Mouse (Mus musculus): ENCODE measurements at regions not wholly inside any gene's neighbourhood (a gene's known extent, or its start where the extent isn't known, plus 50 kb on each side); places are given as distances from the start of the nearest gene placed in this dataset.

GRCm38 (mm10) chr15:52565449-52565851 is 1319.3 kb upstream of the Gm7489 start:
- DNase-seq (ENCODE audit: low read depth, low spot score), result no peak

GRCm38 (mm10) chr15:52570256-52570655 is 1314.5 kb upstream of the Gm7489 start:
- DNase-seq (ENCODE audit: low read depth, low spot score), result no peak

GRCm38 (mm10) chr15:52577614-52578013 is 1307.1 kb upstream of the Gm7489 start:
- no peak for DNase-seq (ENCODE audit: low read depth, low spot score)

- DNase-seq (ENCODE audit: low read depth, low spot score), result no peak
Observed at GRCm38 (mm10) chr15:52589391-52589790, 1295.3 kb upstream of the Gm7489 start.

GRCm38 (mm10) chr15:52599511-52599910 is 1285.2 kb upstream of the Gm7489 start:
- no peak for DNase-seq (ENCODE audit: low read depth, low spot score)

GRCm38 (mm10) chr15:52599957-52600356 is 1284.7 kb upstream of the Gm7489 start:
- no peak for DNase-seq (ENCODE audit: low read depth, low spot score)

- DNase-seq (ENCODE audit: low read depth, low spot score), result no peak
Observed at GRCm38 (mm10) chr15:52639790-52640189, 1244.9 kb upstream of the Gm7489 start.

GRCm38 (mm10) chr15:52645961-52646360 is 1238.7 kb upstream of the Gm7489 start:
- no peak for DNase-seq (ENCODE audit: low read depth, low spot score)

GRCm38 (mm10) chr15:52657916-52658315 is 1226.8 kb upstream of the Gm7489 start:
- DNase-seq (ENCODE audit: low read depth, low spot score), result no peak
